Mouse (Mus musculus) layer of hippocampus, adult 2 months (tissue): ENCODE measurements around the gene Ralb. TPM values are rescaled to one million over a fixed set of nuclear protein-coding genes. Genes with fewer than 3 reads are reported as not detected.

Source experiments
- DNase-seq, 2 experiments: peaks; one replicate each; pipeline ENCODE4 v3.0.0; 2022; ENCODE audit warnings: low spot score in 2 of 2
- H3K27ac ChIP-seq: fragments of 200-600 bp; 2 replicates; pipeline ENCODE4 v1.8.1; 2022
- H3K4me3 ChIP-seq: fragments of 200-600 bp; 2 replicates; pipeline ENCODE4 v1.8.1; 2022; ENCODE audit warnings: mild to moderate bottlenecking
- CTCF ChIP-seq: fragments of 200-600 bp; conservative IDR thresholded peaks from 2 replicates; pipeline ENCODE4 v1.8.1; 2022; ENCODE audit warnings: antibody characterized with exemption, mild to moderate bottlenecking, moderate library complexity
- total RNA-seq, 2 experiments: library from RNA; stranded (reverse); gene quantifications; 2 replicates each; pipeline ENCODE4 v1.2.3; 2021

Ralb gene
- total RNA-seq, 2 experiments from 2014 or later, result 21.0 to 22.0 TPM

- Histone ChIP-seq H3K4me3 (no peak overlapping the region), H3K27ac (no peak overlapping the region)
- DNase-seq, result no peak
- TF ChIP-seq CTCF, result no peak
These were observed 53.2 kb downstream of the Ralb start for GRCm38 (mm10) chr1:119451417-119451816.

DNA sequence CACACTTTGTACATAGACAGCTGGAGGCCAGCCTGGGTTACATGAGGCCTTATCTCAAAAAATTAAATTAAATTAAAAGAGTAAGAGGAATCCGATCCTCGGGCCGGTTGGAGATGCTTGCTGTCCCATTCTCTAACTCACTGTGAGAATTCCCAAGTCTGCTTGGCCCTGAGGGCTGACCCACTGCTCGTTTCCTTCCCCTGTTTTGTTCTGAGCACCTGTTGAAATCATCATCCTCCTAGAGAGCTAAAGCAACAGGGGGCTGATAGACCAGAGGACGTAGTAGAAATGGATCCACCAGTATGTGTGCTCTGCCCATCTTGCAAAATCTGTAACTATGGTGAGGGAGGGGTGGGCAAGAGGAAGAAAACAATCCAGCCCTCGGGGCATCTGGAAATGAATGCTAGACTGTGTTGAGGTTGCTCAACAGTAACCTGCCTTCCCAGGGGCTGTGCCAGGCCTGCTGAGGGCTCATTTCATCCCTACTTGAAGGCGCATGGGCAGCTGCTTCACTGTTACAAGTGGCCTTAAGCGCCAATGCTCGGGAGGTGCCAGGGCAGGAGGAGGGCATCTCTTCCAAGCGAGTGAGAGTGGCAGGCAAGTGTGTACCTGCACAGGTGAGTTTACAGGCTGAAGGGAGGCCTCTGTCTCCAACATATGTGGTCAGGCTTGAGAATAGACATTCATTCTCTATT, 53.8 kb downstream of the Ralb start:
- no peak for DNase-seq
- TF ChIP-seq CTCF, result no peak
- H3K27ac ChIP-seq, result no peak overlapping the region
- H3K4me3 ChIP-seq, result no peak overlapping the region

DNA sequence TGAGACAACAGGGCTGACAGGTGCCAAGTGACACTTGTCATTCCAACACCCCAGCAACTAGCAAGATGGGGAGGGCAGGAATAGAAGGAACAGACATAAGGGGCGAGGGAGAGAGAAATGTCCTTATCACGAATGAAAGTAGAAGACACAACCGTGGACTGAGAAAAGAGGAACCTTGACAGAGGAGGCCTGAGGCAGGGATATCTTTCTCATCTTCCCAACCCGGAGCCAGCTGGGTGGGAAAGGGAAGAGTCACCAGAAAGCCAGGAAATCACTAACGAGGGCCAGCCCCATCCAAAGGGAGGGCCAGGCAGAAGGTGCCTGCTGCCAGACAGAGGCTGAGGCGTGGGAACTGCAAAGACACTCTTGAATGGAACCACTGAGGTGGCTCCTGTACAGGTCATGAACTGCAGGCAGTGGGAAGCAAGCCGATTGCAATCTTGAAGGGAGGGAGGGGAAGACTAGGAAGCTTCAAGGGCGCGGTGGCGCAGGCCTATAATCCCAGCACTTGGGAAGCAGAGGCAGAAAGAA, 57.8 kb downstream of the Ralb start:
- Histone ChIP-seq H3K4me3 (no peak overlapping the region), H3K27ac (no peak overlapping the region)
- no peak for DNase-seq
- no peak for TF ChIP-seq CTCF

- Histone ChIP-seq H3K4me3 (no peak overlapping the region), H3K27ac (no peak overlapping the region)
- no peak for DNase-seq
- peak; percentile 43 for TF ChIP-seq CTCF
These were observed 60.8 kb downstream of the Ralb start for GRCm38 (mm10) chr1:119443591-119444350.

- Histone ChIP-seq H3K4me3 (no peak overlapping the region), H3K27ac (no peak overlapping the region)
- DNase-seq, result no peak
- TF ChIP-seq CTCF, result no peak
These were observed 61.7 kb downstream of the Ralb start for GRCm38 (mm10) chr1:119442901-119443300.

DNA sequence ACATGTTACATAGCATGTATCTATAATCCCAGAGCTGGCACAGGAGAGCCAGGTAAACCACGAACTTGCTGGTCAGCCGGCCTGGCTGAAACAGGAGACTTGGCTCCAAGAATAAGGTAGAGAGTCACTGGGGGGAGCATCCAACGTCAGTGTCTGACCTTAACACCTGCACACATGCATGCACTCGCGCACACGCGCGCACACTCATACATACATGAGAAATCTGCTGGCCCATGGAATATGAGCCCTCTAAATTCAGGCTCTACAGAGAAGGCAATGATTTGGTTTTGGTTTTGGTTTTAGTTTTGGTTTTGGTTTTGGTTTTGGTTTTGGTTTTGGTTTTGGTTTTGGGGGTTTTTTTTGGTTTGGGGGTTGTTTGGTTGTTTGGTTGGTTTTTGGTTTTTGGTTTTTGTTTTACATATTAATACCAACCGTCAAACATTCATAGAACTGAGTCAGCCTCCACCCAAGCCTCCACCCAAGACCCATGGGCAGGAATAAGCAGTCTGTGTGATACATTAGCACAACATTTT, 66.4 kb downstream of the Ralb start:
- Histone ChIP-seq H3K4me3 (no peak overlapping the region), H3K27ac (no peak overlapping the region)
- no peak for DNase-seq
- TF ChIP-seq CTCF, result no peak

- TF ChIP-seq CTCF, result no peak
- no peak for DNase-seq
- H3K27ac ChIP-seq, result no peak overlapping the region
- H3K4me3 ChIP-seq, result no peak overlapping the region
These were observed 67.2 kb downstream of the Ralb start for GRCm38 (mm10) chr1:119437401-119437800.

DNA sequence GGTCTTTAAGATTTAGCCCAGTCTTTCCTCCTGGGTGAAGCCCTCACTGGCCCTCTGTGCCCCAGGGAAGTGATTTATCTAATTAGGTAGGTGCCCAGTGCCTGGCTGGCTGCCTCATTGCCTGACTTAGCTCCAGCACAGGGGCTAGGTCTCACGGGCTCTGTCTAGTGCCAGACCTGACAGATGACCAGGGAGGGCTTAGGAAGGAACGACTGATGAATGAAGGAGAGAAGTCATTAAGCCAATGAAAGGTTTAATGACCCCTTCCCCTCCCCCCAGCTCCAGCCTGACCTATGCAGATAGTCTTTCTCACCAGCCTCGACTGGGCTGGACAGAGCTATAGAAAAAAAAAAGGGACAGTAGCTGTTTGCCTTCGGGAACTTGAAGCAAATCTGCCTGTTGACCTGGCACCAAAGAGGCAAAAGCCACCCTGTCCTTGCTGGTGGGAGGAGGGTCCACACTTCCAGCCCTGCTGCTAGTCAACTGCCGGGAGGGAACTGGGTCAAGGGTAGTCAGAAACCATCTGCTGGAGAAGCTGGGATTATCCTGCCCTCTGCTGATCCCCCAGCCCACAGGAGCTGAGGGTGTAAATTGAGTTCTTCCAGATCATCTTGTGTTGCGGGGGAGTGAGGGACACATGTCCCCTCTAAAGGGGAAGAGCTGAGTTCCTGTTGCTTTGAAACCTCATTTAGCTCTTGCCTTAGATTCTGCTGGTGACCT, 80.3 kb downstream of the Ralb start:
- Histone ChIP-seq H3K27ac (no peak overlapping the region), H3K4me3 (no peak overlapping the region)
- DNase-seq, result no peak
- no peak for TF ChIP-seq CTCF

- Histone ChIP-seq H3K27ac (no peak overlapping the region), H3K4me3 (no peak overlapping the region)
- TF ChIP-seq CTCF, result peak; percentile 85
- DNase-seq, result peak; percentile 47 to 54
These were observed 81.1 kb downstream of the Ralb start for GRCm38 (mm10) chr1:119423510-119423909.

DNA sequence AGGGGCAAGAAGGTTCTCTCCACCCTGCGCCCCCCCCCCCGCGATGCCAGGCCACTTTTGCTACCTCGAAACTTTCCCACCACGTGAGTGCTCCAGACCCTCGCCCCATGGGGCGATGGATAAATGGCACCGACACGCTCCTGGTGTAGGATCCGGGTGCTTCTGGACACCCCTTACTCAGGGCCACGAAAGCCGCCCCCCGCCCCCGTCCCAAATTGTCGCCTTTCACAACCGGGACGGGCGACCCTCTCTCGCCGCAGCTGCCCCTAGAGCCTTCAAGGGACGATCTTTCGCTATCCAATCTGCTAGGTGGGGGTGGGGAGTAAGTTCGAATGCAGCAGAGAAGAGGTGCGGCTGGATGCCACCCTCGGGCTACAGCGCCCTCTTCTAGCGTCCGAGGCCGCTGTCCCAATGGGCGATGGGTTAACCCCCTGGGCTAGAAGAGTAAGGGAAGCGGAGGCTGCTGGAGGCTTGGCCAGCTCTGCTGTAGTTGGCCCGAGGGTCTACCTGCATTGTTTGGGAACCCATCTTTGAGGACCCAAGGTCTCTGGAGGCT, 82.1 kb downstream of the Ralb start:
- peak; percentile 43 for TF ChIP-seq CTCF
- DNase-seq, result no peak
- Histone ChIP-seq H3K4me3 (peak overlapping the region; percentile 69), H3K27ac (peak overlapping the region; percentile 84; the same call in 1 of the 2 replicates)

DNA sequence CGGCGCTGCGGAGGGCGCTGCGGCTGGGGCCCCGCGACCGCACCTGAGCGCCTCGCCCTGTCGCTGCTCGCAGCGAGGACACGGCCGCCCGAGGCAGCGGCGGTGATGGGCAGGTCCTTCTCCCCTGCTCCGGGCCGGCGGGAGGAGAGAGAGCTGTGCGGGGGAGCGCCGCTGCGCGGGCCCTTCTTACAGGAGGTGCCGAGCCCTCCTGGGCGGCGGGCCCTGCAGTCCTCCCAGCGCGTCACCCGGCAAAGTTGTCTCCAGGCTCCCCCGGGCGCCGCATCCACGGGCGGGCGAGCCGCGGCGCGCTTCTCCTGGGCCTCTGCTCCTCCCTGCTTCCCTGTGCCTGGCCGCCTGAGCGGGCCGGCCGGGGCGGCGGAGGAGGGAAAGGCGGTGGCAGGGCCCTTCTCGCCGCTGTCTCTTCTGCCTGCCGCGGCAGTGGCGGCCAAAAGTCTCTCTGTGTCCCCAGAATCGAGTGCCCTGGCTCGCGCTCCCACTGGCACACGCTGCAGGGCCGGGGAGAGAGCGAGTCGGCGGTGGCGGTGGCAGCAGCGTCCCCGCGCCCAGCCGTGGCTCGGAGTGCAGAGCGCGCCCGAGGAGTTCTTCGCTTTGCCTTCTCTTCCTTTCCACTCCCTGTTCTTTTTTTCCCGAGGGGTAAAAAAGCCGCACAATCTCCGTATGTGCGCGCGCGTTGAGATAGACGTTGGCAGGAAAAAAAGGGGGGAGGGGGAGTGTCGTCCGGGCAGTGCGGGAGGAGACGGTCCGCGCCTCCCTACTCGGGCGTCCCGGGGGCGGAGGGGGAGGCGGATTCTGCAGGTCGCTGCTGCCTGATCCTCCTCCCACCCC, 82.8 kb downstream of the Ralb start, which contains the start of gene Inhbb:
Inhbb (minus strand) TSS at position 673 of the 846 bp plus-strand sequence.
- TF ChIP-seq CTCF, result no peak
- peak within 1 kb of the TSS; percentile 84 for H3K27ac ChIP-seq
- no peak for DNase-seq

More for the DNA sequence above, 82.8 kb downstream of the Ralb start, which contains the start of gene Inhbb:
- peak within 1 kb of the TSS; percentile 69 for H3K4me3 ChIP-seq
